Mouse (Mus musculus) thymus, adult 2 months (tissue): ENCODE measurements at regions not wholly inside any gene's neighbourhood (a gene's known extent, or its start where the extent isn't known, plus 50 kb on each side); places are given as distances from the start of the nearest gene placed in this dataset.

ENCODE experiments used
- DNase-seq: peaks from one replicate; pipeline ENCODE4 v3.0.0; 2021
- H3K27ac ChIP-seq: fragments of 200-500 bp; 2 replicates; pipeline ENCODE4 v1.5.1; 2012; ENCODE audit warnings: low read length, control low read depth; ENCODE audit not compliant: control insufficient read depth, insufficient read depth
- H3K27me3 ChIP-seq: fragments of 200-500 bp; 2 replicates; pipeline ENCODE4 v1.6.1; 2012; ENCODE audit warnings: mild to moderate bottlenecking, low read length, moderate library complexity, mixed read lengths; ENCODE audit not compliant: control insufficient read depth, insufficient read depth
- H3K36me3 ChIP-seq: fragments of 200-500 bp; 2 replicates; pipeline ENCODE4 v1.6.1; 2012; ENCODE audit warnings: mild to moderate bottlenecking, low read length, moderate library complexity; ENCODE audit not compliant: control insufficient read depth, insufficient read depth
- H3K4me1 ChIP-seq: fragments of 200-500 bp; replicated peaks from 2 replicates; pipeline ENCODE4 v1.6.1; 2012; ENCODE audit warnings: low read length; ENCODE audit not compliant: control insufficient read depth, insufficient read depth
- H3K4me3 ChIP-seq: fragments of 200-500 bp; 2 replicates; pipeline ENCODE4 v1.5.1; 2012; ENCODE audit warnings: mild to moderate bottlenecking, low read length, control low read depth, moderate library complexity; ENCODE audit not compliant: control insufficient read depth, insufficient read depth
- CTCF ChIP-seq: fragments of 200-500 bp; IDR thresholded peaks from 2 replicates; pipeline ENCODE4 v1.5.1; 2012; ENCODE audit warnings: mild to moderate bottlenecking, control low read depth, low read length, moderate library complexity, borderline replicate concordance; ENCODE audit not compliant: control insufficient read depth, poor library complexity, insufficient read depth; ENCODE audit errors: extremely low read depth
- POLR2A ChIP-seq: fragments of 200-500 bp; IDR thresholded peaks from 2 replicates; pipeline ENCODE4 v1.6.1; 2012; ENCODE audit warnings: mild to moderate bottlenecking, low read length, control low read depth, moderate library complexity; ENCODE audit not compliant: control insufficient read depth, poor library complexity, insufficient read depth; ENCODE audit errors: extremely low read depth
- WGBS: fragments of 180-500 bp; shearing (Covaris S2); methylation state at CpG from one replicate; pipeline ENCODE4 v1.1.7; 2018; 5-methylcytosine and 5-hydroxymethylcytosine counted together

- WGBS = 89% methylated on average over 14 of the region's 14 CpGs
- no peak overlapping the region for H3K27ac ChIP-seq
These were observed 190.1 kb downstream of the 4933412E24Rik start for GRCm38 (mm10) chr15:59826164-59826950.

GRCm38 (mm10) chr15:59823921-59824320 is 192.5 kb downstream of the 4933412E24Rik start:
- no peak overlapping the region for H3K27ac ChIP-seq
- WGBS = 77% methylated on average over 2 of the region's 2 CpGs
- no peak overlapping the region for H3K4me3 ChIP-seq
- no peaks in the 10 kb centered on the region for H3K27me3 ChIP-seq
- H3K36me3 ChIP-seq = no peaks in the 10 kb centered on the region
- no peaks in the 10 kb centered on the region for H3K4me1 ChIP-seq
- no peak for TF ChIP-seq POLR2A
- TF ChIP-seq CTCF = no peak
- DNase-seq = no peak

More at GRCm38 (mm10) chr15:59826164-59826950, 190.1 kb downstream of the 4933412E24Rik start:
- TF ChIP-seq POLR2A (no peak), CTCF (no peak)
- no peaks in the 10 kb centered on the region for H3K36me3 ChIP-seq
- H3K4me3 ChIP-seq = no peak overlapping the region
- H3K27me3 ChIP-seq = no peaks in the 10 kb centered on the region
- DNase-seq = no peak
- H3K4me1 ChIP-seq = no peaks in the 10 kb centered on the region

- 93% methylated on average over 3 of the region's 3 CpGs for WGBS
- H3K36me3 ChIP-seq = no peaks in the 10 kb centered on the region
- DNase-seq = no peak
These were observed 193.3 kb downstream of the 4933412E24Rik start for GRCm38 (mm10) chr15:59822995-59823681.

GRCm38 (mm10) chr15:59820317-59820716 is 196.1 kb downstream of the 4933412E24Rik start:
- WGBS = 85% methylated on average over 10 of the region's 10 CpGs
- Histone ChIP-seq H3K27ac (no peak overlapping the region), H3K4me1 (no peaks in the 10 kb centered on the region), H3K27me3 (no peaks in the 10 kb centered on the region), H3K36me3 (no peaks in the 10 kb centered on the region), H3K4me3 (no peak overlapping the region)
- no peak for DNase-seq
- TF ChIP-seq CTCF = no peak
- no peak for TF ChIP-seq POLR2A

More at GRCm38 (mm10) chr15:59822995-59823681, 193.3 kb downstream of the 4933412E24Rik start:
- TF ChIP-seq POLR2A (no peak), CTCF (no peak)
- Histone ChIP-seq H3K27ac (no peak overlapping the region), H3K4me1 (no peaks in the 10 kb centered on the region), H3K4me3 (no peak overlapping the region), H3K27me3 (no peaks in the 10 kb centered on the region)

GRCm38 (mm10) chr15:59816031-59816430 is 200.4 kb downstream of the 4933412E24Rik start:
- 97% methylated on average over 8 of the region's 8 CpGs for WGBS
- Histone ChIP-seq H3K27ac (no peak overlapping the region), H3K4me3 (no peak overlapping the region), H3K27me3 (no peaks in the 10 kb centered on the region), H3K4me1 (peaks cover 4% of the 10 kb centered on the region), H3K36me3 (no peaks in the 10 kb centered on the region)
- no peak for TF ChIP-seq POLR2A
- TF ChIP-seq CTCF = no peak
- no peak for DNase-seq

GRCm38 (mm10) chr15:59811566-59811965 is 204.8 kb downstream of the 4933412E24Rik start:
- Histone ChIP-seq H3K36me3 (no peaks in the 10 kb centered on the region), H3K4me1 (peaks cover 4% of the 10 kb centered on the region), H3K4me3 (no peak overlapping the region), H3K27me3 (no peaks in the 10 kb centered on the region), H3K27ac (no peak overlapping the region)
- DNase-seq = no peak
- 12% methylated on average over 3 of the region's 3 CpGs for WGBS
- no peak for TF ChIP-seq POLR2A

- Histone ChIP-seq H3K4me1 (peaks cover 4% of the 10 kb centered on the region), H3K27ac (no peak overlapping the region), H3K27me3 (no peaks in the 10 kb centered on the region), H3K36me3 (no peaks in the 10 kb centered on the region), H3K4me3 (no peak overlapping the region)
- 94% methylated on average over 6 of the region's 6 CpGs for WGBS
- no peak for DNase-seq
- TF ChIP-seq POLR2A (no peak), CTCF (no peak)
These were observed 207.1 kb downstream of the 4933412E24Rik start for GRCm38 (mm10) chr15:59809361-59809760.
